Mouse (Mus musculus) olfactory bulb, adult 2 months (tissue): ENCODE data around the gene Pnma3. TPM values are rescaled to one million over a fixed set of nuclear protein-coding genes. Genes with fewer than 3 reads are reported as not detected.
"Not testable (repeated sequence)": the region's sequence is repeated elsewhere in the genome, so short reads cannot be mapped to it uniquely, and the experiment has no call there.

Experiments
- H3K27ac ChIP-seq: fragments of 200-500 bp; 2 replicates; pipeline ENCODE4 v1.5.1; 2012; ENCODE audit warnings: low read depth, low read length; ENCODE audit not compliant: insufficient read depth
- H3K4me1 ChIP-seq: fragments of 200-500 bp; 2 replicates; pipeline ENCODE4 v1.6.1; 2012; ENCODE audit warnings: low read length; ENCODE audit not compliant: control insufficient read depth, insufficient read depth
- H3K4me3 ChIP-seq: fragments of 200-500 bp; 2 replicates; pipeline ENCODE4 v1.5.1; 2012; ENCODE audit warnings: mild to moderate bottlenecking, low read depth, low read length, moderate library complexity; ENCODE audit not compliant: insufficient read depth
- CTCF ChIP-seq: fragments of 200-500 bp; IDR thresholded peaks from 2 replicates; pipeline ENCODE4 v1.5.1; 2012; ENCODE audit warnings: low read depth, mild to moderate bottlenecking, low read length, moderate library complexity; ENCODE audit not compliant: insufficient read depth
- POLR2A ChIP-seq: fragments of 200-500 bp; IDR thresholded peaks from 2 replicates; pipeline ENCODE4 v1.6.1; 2012; ENCODE audit warnings: mild to moderate bottlenecking, low read depth, low read length, moderate library complexity; ENCODE audit not compliant: insufficient read depth
- WGBS: fragments of 180-500 bp; shearing (Covaris S2); methylation state at CpG from one replicate; pipeline ENCODE4 v1.1.7; 2018; 5-methylcytosine and 5-hydroxymethylcytosine counted together
- polyA plus RNA-seq: library from polyadenylated mRNA; stranded (reverse); fragments of >200 nt; gene quantifications from 2 replicates; pipeline ENCODE4 v1.2.4, GENCODE M21; 2012; ENCODE audit warnings: low replicate concordance; ENCODE audit not compliant: missing spikeins, insufficient read depth, insufficient read length

Gene Pnma3
- not detected in 2 replicates for polyA plus RNA-seq

DNA sequence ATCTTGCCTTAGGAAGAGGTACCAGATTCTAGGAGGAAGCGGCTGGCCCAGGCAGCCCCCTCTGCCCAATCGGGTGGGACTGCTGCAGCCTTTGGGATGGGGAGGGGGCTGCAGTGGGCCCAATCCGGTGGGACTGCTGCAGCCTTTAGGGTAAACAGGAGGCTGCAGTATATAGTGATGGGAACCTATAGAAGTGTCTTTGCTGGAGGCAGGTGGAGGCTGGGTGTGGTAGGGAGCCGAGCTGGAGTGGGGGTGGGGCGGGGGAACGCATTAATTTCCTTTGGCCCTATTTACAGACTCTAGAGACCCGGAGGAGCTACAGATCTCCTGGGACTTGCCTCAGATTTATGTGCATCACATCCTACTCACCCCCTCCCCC is at the start of gene Pnma3:
Pnma3 (plus strand) TSS at position 373 of the 379 bp plus-strand sequence.
- Histone ChIP-seq H3K27ac (no peak within 1 kb of the TSS), H3K4me1 (peaks cover 10% of the 10 kb centered on the region), H3K4me3 (peak within 1 kb of the TSS; percentile 52)
- WGBS: 22% methylated on average over 7 of the region's 7 CpGs
- TF ChIP-seq CTCF (no peak), POLR2A (no peak)

GRCm38 (mm10) chrX:73037003-73037402 is 27.6 kb upstream of the Pnma3 start, which contains the start of gene Pnma5:
Pnma5 (minus strand) TSS chrX:73037103.
- no peak within 1 kb of the TSS for H3K27ac ChIP-seq
- no peak within 1 kb of the TSS for H3K4me3 ChIP-seq
- TF ChIP-seq CTCF (no peak), POLR2A (no peak)
- WGBS: 96% methylated on average over 1 of the region's 1 CpGs
- H3K4me1 ChIP-seq: no peaks in the 10 kb centered on the region

GRCm38 (mm10) chrX:73038831-73039230 is 25.8 kb upstream of the Pnma3 start:
- H3K27ac ChIP-seq: no peak overlapping the region
- no peaks in the 10 kb centered on the region for H3K4me1 ChIP-seq
- WGBS: 87% methylated on average over 8 of the region's 8 CpGs
- H3K4me3 ChIP-seq: no peak overlapping the region
- TF ChIP-seq CTCF: no peak
- no peak for TF ChIP-seq POLR2A

DNA sequence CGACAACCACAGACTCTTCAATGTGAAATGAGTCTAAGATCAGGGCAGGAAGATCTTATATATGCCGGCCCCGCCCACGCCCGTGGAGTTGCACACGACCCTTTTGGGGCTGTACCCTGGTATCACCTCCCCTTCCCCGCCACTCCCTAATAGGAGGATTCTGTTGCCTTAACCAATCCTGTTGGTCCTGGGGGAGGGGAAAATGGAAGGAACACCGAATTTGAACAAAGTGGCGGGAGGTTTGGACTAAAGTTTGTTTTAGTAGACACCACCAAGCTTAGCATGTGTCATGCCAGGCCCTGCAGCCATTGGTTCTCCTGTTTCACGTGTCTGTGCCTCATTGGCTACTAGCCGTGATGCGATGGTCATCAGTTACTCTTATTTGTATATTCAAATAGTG is 24.9 kb upstream of the Pnma3 start:
- H3K27ac ChIP-seq: no peak overlapping the region
- H3K4me3 ChIP-seq: no peak overlapping the region
- TF ChIP-seq POLR2A: no peak
- no peak for TF ChIP-seq CTCF
- WGBS: 88% methylated on average over 12 of the region's 12 CpGs
- no peaks in the 10 kb centered on the region for H3K4me1 ChIP-seq

GRCm38 (mm10) chrX:73053860-73054563 is 10.6 kb upstream of the Pnma3 start:
- Histone ChIP-seq H3K27ac (peak overlapping the region; percentile 1; the same call in 1 of the 2 replicates), H3K4me3 (peak overlapping the region; percentile 29), H3K4me1 (no peaks in the 10 kb centered on the region)
- TF ChIP-seq CTCF (peak; percentile 52), POLR2A (no peak)
- 21% methylated on average over 14 of the region's 14 CpGs for WGBS

DNA sequence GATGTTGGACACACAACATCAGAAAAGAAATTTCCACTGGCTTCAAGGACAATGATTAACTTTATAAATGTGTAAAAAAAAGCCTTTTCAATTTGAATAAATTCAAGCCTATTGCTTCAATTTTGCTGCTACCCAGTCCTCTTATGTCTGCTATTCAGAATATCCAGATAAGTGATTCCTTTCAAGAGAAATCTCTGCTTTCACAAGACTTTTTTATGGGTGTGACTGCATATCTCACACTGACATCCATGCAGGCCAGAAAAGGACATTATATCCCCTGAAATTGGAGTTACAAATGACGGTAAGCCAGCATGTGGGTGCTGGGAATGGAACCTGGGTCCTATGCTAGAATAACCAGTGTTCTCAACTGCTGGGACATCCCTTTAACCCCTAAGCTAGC is 3.1 kb upstream of the Pnma3 start:
- no peak overlapping the region for H3K27ac ChIP-seq
- WGBS: 87% methylated on average over 1 of the region's 1 CpGs
- no peak overlapping the region for H3K4me3 ChIP-seq
- H3K4me1 ChIP-seq: peaks cover 10% of the 10 kb centered on the region
- no peak for TF ChIP-seq CTCF

- TF ChIP-seq CTCF: no peak
- TF ChIP-seq POLR2A: no peak
- 49% methylated on average over 5 of the region's 5 CpGs for whole genome bisulfite sequencing
- peaks cover 10% of the 10 kb centered on the region for H3K4me1 ChIP-seq
- no peak overlapping the region for H3K4me3 ChIP-seq
- H3K27ac ChIP-seq: no peak overlapping the region
These were observed 2.3 kb upstream of the Pnma3 start for GRCm38 (mm10) chrX:73062323-73062722.

- Histone ChIP-seq H3K27ac (no peak overlapping the region), H3K4me3 (peak overlapping the region; percentile 52), H3K4me1 (peaks cover 10% of the 10 kb centered on the region)
- TF ChIP-seq CTCF (no peak), POLR2A (no peak)
- 24% methylated on average over 24 of the region's 24 CpGs for WGBS
These were observed 824 bp upstream of the Pnma3 start for GRCm38 (mm10) chrX:73063512-73064414.

DNA sequence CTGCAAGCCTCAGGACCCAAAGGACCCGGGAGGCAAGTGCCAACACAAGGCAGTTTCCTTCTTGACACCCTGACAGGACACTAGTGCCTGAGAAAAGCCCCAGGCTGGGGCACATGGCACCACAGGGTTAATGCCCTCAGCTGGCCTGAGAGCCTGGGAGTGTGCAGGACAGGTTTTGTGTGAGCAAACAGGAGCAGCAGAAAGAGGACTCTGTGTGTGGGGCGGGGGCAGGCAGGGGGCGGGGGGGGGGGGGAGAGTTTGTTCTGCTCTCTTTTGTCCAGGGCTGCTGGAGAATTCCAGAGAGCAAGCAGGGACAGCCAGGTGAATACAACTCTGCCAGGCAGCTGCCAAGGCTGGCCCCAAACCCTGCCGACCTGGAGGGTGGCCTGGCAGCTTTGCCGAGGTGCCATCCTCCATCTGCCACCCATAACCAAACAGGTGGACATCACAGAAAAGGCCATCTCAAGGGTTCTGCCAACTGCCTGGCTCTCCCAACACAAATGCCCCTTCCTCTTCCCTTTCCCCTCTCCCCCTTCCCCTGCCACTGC is 2.3 kb downstream of the Pnma3 start:
- H3K27ac ChIP-seq, H3K4me1 ChIP-seq, H3K4me3 ChIP-seq: not testable (repeated sequence)
- 66% methylated on average over 2 of the region's 5 CpGs for WGBS

DNA sequence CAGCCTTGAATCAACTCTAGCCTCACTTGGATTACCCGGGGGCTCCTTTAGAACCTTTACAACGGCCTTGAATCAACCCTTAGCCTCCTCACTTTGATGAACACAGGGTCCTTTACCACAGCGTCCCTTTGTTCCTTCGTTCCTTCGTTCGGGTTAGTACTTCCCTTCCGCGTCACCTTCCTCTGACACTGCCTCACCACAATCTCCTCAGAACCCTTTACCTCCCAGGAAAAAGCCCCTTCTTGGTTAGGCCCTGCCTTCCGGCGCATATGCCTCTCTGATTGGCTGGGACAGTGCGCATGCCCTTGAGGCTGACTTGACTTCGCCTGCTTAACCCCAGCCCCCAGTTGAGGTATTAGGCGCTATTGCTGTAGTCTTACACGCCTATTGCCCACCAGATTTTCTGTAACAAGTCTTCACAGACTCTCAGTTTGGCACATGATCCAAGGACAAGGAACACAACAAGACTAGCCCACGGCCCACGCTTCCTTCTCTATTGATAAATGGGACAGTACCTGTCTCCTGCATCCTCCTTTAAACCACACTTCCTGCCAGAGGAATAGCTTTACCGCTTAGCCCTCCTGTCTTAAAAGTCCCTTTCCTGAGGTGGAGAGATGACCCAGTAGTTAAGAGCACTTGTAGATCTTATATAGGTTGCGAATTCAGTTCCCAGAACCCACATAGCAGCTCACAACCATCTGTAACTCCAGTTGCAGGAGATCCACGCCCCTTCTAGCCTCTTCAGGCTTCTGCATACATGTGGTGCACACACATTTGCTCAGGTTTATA is 17.9 kb downstream of the Pnma3 start, which contains the start of gene Xlr4a:
Xlr4a (minus strand) TSS at position 212 of the 789 bp plus-strand sequence.
- not testable (repeated sequence) for H3K27ac ChIP-seq, H3K4me1 ChIP-seq, H3K4me3 ChIP-seq
- 83% methylated on average over 19 of the region's 19 CpGs for WGBS

DNA sequence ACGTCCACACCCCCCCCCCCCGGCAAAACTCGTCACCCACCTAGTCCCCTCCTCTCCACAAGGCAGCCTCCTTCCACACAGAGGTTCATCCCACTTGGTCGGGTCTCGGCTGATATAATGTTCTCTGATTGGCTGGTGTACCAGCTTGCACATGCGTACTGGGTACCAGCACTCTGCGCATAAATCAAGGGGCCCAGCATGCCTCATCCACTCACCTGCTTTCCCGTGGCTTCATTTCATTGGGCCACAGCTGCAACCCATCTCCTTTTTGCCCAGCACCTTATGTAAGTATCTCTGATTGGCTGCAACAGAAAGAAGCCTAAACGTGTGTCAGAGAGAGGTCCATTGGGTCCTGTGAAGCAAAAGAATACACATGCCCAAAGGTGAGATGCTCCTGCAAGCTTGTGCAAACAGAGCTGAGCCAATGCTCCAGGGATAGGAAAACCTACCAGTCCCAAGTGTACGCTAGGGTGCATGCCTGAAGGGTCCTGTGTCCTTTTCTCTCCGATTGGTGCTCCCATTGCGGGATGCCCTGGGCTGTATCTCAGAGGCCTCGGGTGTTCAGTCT is 32.4 kb downstream of the Pnma3 start, which contains the start of gene Xlr3a:
Xlr3a (minus strand) TSS at position 155 of the 568 bp plus-strand sequence.
- not testable (repeated sequence) for H3K4me3 ChIP-seq, H3K4me1 ChIP-seq, H3K27ac ChIP-seq
- 76% methylated on average over 13 of the region's 13 CpGs for WGBS
